Mouse (Mus musculus) heart, postnatal 0 days (tissue): ENCODE measurements around the gene Eef2k.

Source experiments
- CTCF ChIP-seq: IDR thresholded peaks from 2 replicates; pipeline ENCODE4 v1.5.1; 2016; ENCODE audit warnings: antibody characterized with exemption, control low read depth, low read depth
- EP300 ChIP-seq: IDR thresholded peaks from 2 replicates; pipeline ENCODE4 v1.6.1; 2016; ENCODE audit warnings: antibody characterized with exemption, low read depth

- TF ChIP-seq EP300 (peak; percentile 69; the same call in 1 of the 2 replicates), CTCF (peak; percentile 92)
These were observed 75.2 kb downstream of the Eef2k start, which contains the start of gene Polr3e for GRCm38 (mm10) chr7:120917592-120918461.
